Mouse (Mus musculus) hindbrain, embryonic 11.5 days (tissue): ENCODE measurements around the gene Tpgs1. TPM values are rescaled to one million over a fixed set of nuclear protein-coding genes. Genes with fewer than 3 reads are reported as not detected.

Experiments
- ATAC-seq: fragments of 200-750 bp; cut with Nextera tagmentation; 2 replicates; pipeline ENCODE4 v1.8.0; 2017; ENCODE audit warnings: mild to moderate bottlenecking, moderate TSS enrichment, moderate library complexity; ENCODE audit not compliant: low FRiP score
- DNase-seq: peaks from one replicate; pipeline ENCODE4 v3.0.0-alpha.2; 2015; ENCODE audit warnings: low spot score
- H3K27ac ChIP-seq: fragments of 300-500 bp; sonication (generic); 2 replicates; pipeline ENCODE4 v1.5.1; 2014; ENCODE audit warnings: mild to moderate bottlenecking, low read depth, low read length
- H3K27me3 ChIP-seq: fragments of 300-500 bp; sonication (generic); 2 replicates; pipeline ENCODE4 v1.6.1; 2014; ENCODE audit warnings: mild to moderate bottlenecking, low read length, moderate library complexity, mixed read lengths; ENCODE audit not compliant: control insufficient read depth, insufficient read depth
- H3K36me3 ChIP-seq: fragments of 300-500 bp; sonication (generic); 2 replicates; pipeline ENCODE4 v1.6.1; 2014; ENCODE audit warnings: mild to moderate bottlenecking, low read length, moderate library complexity, mixed read lengths; ENCODE audit not compliant: control insufficient read depth, insufficient read depth
- H3K4me1 ChIP-seq: fragments of 300-500 bp; sonication (generic); replicated peaks from 2 replicates; pipeline ENCODE4 v1.6.1; 2014; ENCODE audit warnings: low read length, mixed read lengths; ENCODE audit not compliant: control insufficient read depth, insufficient read depth
- H3K4me2 ChIP-seq: fragments of 300-500 bp; sonication (generic); replicated peaks from 2 replicates; pipeline ENCODE4 v1.6.1; 2014; ENCODE audit warnings: mild to moderate bottlenecking, low read depth, low read length
- H3K4me3 ChIP-seq: fragments of 300-500 bp; sonication (generic); 2 replicates; pipeline ENCODE4 v1.5.1; 2014; ENCODE audit warnings: low read depth, low read length
- H3K9ac ChIP-seq: fragments of 300-500 bp; sonication (generic); 2 replicates; pipeline ENCODE4 v1.6.1; 2014; ENCODE audit warnings: low read depth, low read length
- H3K9me3 ChIP-seq: fragments of 300-500 bp; sonication (generic); 2 replicates; pipeline ENCODE4 v1.6.1; 2016; ENCODE audit warnings: low read length; ENCODE audit not compliant: control insufficient read depth
- WGBS: fragments of 180-500 bp; shearing (Covaris S2); extraction: QIAGEN DNeasy Blood & Tissue Kit; methylation state at CpG from one replicate; pipeline ENCODE4 v1.1.7; 2014; 5-methylcytosine and 5-hydroxymethylcytosine counted together
- polyA plus RNA-seq: library from polyadenylated mRNA; unstranded; fragments of >200 nt; fragmentation: Nextera tagmentation; extraction: Ambion mirVana; gene quantifications from 2 replicates; pipeline ENCODE4 v1.2.1, GENCODE M21; 2014

Gene Tpgs1
- polyA plus RNA-seq, result 69.6 and 70.8 TPM in 2 replicates

DNA sequence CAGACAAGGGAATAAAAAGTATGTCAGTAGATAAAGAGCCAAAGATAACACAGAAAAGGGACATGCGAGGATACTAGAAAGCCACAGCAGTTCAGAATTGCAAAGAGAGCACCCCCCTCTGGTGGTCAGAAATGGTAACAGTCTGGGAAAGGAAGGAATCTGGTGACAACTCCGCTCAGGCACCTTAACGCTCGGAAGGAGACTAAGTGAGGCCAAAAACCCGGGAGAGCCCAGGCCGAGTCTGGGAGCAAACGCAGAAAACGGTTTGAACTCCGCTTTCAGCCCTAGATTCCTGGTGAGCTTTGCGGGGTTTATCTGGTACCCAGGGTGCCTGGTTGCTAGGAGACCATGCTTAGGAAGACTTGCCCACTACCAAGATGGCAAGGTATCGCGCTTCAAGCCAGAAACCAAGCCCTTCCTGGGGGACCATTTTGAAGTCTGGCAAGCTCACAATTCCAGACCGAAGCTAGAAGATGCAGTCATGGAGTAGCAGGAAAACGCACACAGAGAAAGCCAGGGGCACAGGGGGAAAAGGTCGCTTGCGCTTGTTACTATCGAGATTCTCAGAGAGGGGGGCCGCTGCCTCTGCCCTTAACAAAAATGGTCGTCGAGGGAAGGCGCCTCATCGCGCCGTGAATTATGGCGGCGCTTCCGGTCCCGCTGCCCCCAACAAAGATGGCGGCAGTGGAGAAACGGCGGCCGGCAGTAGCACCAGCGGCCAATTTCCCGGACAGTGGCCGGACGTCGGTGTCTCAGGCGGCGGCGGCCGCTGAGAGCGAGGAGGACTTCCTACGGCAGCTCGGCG is at the start of gene Tpgs1:
Gene Tpgs1 (plus strand): TSS at position 599 of the 805 bp plus-strand sequence.
- Histone ChIP-seq H3K4me2 (peak within 1 kb of the TSS; percentile 91), H3K27me3 (no peaks in the 10 kb centered on the region), H3K9me3 (no peaks in the 10 kb centered on the region), H3K4me1 (peaks cover 6% of the 10 kb centered on the region), H3K4me3 (peak within 1 kb of the TSS; percentile 96), H3K36me3 (no peaks in the 10 kb centered on the region), H3K9ac (peak within 1 kb of the TSS; percentile 96), H3K27ac (peak within 1 kb of the TSS; percentile 95)
- ATAC-seq (peak; percentile 81), DNase-seq (peak; percentile 93)
- under 1% methylated on average over 45 of the region's 45 CpGs for WGBS

DNA sequence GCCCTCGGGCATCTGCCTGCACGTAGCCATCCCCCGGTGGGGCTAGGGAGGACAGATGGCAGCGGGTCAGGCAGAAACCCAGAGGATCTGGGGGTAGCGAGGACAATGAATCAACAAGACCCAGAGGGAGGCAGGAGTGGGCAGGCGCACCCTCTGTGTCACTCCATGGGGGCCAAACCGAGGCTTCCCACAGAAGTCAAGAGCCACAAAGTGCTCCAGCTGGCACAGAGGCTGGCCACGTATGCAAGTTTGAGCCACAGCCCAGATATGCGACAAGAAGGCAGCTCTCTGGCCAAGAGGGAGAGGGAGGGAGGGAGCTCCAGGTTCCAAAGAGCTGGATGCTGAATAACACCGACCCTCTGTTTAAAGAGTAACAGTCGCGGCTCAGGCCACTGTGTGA is 45.2 kb upstream of the Tpgs1 start:
- DNase-seq, result no peak
- no peak overlapping the region for H3K27ac ChIP-seq
- H3K4me3 ChIP-seq, result no peak overlapping the region
- no peak overlapping the region for H3K4me2 ChIP-seq
- no peak for ATAC-seq
- no peaks in the 10 kb centered on the region for H3K36me3 ChIP-seq
- H3K9me3 ChIP-seq, result no peaks in the 10 kb centered on the region
- WGBS, result 69% methylated on average over 12 of the region's 12 CpGs
- H3K27me3 ChIP-seq, result no peaks in the 10 kb centered on the region
- no peak overlapping the region for H3K9ac ChIP-seq
- no peaks in the 10 kb centered on the region; the same call in 1 of the 2 replicates for H3K4me1 ChIP-seq

DNA sequence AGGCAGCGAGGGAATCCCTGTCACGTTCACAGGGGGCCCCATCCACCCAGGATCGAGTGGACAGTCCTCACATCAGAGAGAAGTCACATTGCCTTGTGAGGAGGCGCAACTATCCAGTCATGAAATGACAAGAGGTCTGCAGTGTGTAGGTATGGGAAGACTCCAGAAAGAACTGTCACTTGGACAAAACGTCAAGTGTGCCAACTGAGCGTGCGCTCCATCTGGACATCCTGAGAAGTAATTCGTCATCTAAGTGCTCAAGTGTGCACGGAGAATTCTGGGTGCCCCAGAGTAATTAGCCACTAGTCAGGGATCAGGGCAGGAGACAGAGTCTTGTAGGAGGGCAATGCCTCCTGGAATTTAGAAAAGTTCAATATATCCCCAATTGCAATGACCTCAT is 43.8 kb upstream of the Tpgs1 start:
- no peaks in the 10 kb centered on the region for H3K9me3 ChIP-seq
- 82% methylated on average over 9 of the region's 9 CpGs for WGBS
- H3K27me3 ChIP-seq, result no peaks in the 10 kb centered on the region
- no peak overlapping the region for H3K4me2 ChIP-seq
- DNase-seq (no peak), ATAC-seq (no peak)
- H3K4me3 ChIP-seq, result no peak overlapping the region
- no peaks in the 10 kb centered on the region; the same call in 1 of the 2 replicates for H3K4me1 ChIP-seq
- no peak overlapping the region for H3K9ac ChIP-seq
- H3K27ac ChIP-seq, result no peak overlapping the region
- no peaks in the 10 kb centered on the region for H3K36me3 ChIP-seq

DNA sequence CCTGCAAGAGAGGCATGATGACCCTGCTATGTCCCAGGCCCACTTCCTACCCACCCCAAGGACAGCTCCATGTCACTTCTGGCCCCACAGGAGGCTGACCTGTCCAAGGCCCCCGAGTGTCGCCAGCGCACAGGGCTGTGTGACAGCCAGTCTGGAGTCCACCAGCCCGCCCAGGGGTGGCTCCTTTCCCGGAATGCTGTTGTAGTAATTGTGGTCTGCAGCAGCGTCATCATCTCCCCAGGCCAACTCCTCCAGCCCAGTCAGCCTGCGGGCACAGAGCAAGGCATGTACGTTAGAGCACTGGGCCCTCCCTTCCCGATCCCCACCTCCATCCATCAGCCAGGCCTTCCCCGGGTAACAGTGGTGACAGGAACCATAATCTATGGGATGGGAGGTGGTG is 43.0 kb upstream of the Tpgs1 start:
- Histone ChIP-seq H3K9ac (no peak overlapping the region), H3K9me3 (no peaks in the 10 kb centered on the region), H3K4me3 (no peak overlapping the region), H3K36me3 (no peaks in the 10 kb centered on the region), H3K27me3 (no peaks in the 10 kb centered on the region), H3K4me2 (no peak overlapping the region), H3K4me1 (no peaks in the 10 kb centered on the region; the same call in 1 of the 2 replicates), H3K27ac (no peak overlapping the region)
- DNase-seq (no peak), ATAC-seq (no peak)
- 84% methylated on average over 10 of the region's 10 CpGs for WGBS

DNA sequence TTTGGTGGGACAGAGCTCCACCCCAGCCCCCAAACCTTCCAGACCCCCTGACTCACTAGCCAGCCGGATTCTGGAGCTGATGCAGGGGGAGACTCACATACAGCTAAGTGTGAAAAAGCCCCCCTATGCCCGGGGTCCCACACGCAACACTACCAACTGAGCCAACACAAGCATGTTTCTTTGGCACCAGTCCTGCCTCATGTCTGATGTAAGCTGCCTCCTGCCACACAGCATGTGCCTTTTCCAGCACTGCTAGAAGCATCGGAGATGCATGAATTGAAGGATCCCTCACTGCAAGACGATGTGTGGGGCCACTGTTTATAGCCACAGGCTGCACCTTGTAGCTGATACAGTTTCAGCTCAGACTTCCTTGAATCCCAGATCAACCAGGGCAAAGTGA is 40.8 kb upstream of the Tpgs1 start:
- H3K4me3 ChIP-seq, result no peak overlapping the region
- no peaks in the 10 kb centered on the region; the same call in 1 of the 2 replicates for H3K4me1 ChIP-seq
- no peak for ATAC-seq
- no peaks in the 10 kb centered on the region for H3K9me3 ChIP-seq
- no peak overlapping the region for H3K9ac ChIP-seq
- 81% methylated on average over 5 of the region's 5 CpGs for whole genome bisulfite sequencing
- DNase-seq, result no peak
- no peaks in the 10 kb centered on the region for H3K27me3 ChIP-seq
- H3K4me2 ChIP-seq, result no peak overlapping the region
- H3K27ac ChIP-seq, result no peak overlapping the region
- no peaks in the 10 kb centered on the region for H3K36me3 ChIP-seq

DNA sequence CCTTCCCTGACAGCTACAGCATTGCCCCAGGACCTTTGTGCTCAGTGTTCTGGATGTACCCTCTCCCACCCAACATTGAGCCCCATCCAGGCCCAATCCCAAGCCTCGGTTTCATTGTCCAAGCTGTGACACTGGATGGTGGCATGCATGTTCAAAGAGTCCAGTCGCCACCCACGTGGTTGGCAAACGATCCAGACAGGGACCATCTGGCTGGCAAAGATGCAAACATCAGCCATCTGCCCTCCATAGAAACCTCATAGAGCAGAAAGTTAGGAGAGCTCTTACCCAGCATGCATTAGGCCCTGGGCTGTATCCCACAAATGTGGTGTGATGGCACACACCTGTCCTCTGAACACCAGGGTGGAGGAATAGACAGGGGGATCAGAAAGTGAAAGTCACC is 37.7 kb upstream of the Tpgs1 start:
- 85% methylated on average over 4 of the region's 4 CpGs for WGBS
- Histone ChIP-seq H3K27ac (no peak overlapping the region), H3K4me1 (no peaks in the 10 kb centered on the region), H3K4me3 (no peak overlapping the region), H3K4me2 (no peak overlapping the region), H3K27me3 (no peaks in the 10 kb centered on the region; the same call in 1 of the 2 replicates), H3K9ac (no peak overlapping the region), H3K9me3 (no peaks in the 10 kb centered on the region), H3K36me3 (no peaks in the 10 kb centered on the region)
- ATAC-seq (no peak), DNase-seq (no peak)

DNA sequence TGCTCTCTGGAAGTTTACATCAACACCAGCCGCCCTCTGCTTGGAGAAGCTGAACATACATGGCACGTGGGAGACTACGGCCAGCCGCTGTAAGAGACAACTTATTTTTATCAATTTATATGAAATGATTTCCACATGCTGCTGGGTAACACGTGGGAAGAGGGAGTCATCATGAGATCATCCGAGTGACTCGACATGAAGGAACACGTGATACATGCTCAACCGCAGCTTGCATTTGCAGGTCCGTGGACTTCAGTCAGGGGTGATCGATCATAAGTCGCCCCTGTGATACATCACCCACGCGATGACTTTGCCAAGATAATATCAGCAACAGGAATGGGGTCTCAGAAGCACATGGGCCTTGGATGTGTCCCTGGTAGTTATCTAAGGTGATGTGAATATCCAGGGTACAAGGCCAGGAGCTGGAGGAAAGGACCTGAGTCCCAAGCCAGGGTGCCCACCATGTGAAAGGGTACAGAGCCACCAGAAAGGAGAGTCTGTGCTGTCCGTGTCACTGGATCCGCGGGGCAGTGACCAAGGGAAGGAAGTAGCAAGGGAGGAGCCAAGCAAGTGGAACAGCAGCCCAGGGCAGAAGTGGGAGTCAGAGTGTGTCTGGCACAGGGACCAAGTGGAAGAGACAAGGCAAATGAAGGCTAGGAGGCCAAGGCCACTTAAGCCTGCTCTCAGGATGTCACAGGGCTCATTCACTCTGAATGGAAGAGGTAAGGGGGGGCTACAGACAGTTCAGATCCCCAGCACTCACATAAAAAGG is 36.0 kb upstream of the Tpgs1 start:
- H3K4me3 ChIP-seq, result no peak overlapping the region
- no peak overlapping the region for H3K4me2 ChIP-seq
- H3K27me3 ChIP-seq, result peaks cover 2% of the 10 kb centered on the region; the same call in 1 of the 2 replicates
- H3K4me1 ChIP-seq, result no peaks in the 10 kb centered on the region
- H3K27ac ChIP-seq, result no peak overlapping the region
- no peaks in the 10 kb centered on the region for H3K36me3 ChIP-seq
- DNase-seq (no peak), ATAC-seq (no peak)
- no peaks in the 10 kb centered on the region for H3K9me3 ChIP-seq
- WGBS, result 82% methylated on average over 17 of the region's 17 CpGs
- H3K9ac ChIP-seq, result no peak overlapping the region

DNA sequence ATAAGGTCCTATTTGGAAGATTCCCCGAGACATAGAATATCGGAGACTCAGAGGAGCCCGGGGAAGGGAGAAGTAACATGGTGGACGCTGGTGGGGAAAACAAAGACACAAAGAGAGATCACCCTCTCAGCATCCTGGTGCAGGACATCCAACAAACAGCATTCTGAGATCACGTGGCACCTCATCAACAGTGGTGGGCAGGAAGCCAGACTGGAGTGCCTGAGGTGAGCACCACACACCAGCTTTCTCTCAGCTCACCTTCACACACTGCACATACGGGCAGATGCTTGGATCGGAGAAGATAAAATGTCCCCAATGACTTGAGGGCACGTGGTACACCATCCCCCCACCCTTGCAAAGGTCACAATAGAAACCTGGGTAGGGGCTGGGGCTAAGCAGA is 32.9 kb upstream of the Tpgs1 start:
- H3K27ac ChIP-seq, result 0 out of 2 replicates have a peak overlapping the region, but pooled peaks have one; percentile 7
- peak overlapping the region; percentile 56; the same call in 1 of the 2 replicates for H3K4me3 ChIP-seq
- H3K36me3 ChIP-seq, result no peaks in the 10 kb centered on the region
- H3K4me1 ChIP-seq, result no peaks in the 10 kb centered on the region; the same call in 1 of the 2 replicates
- DNase-seq, result peak; percentile 21
- no peaks in the 10 kb centered on the region for H3K9me3 ChIP-seq
- H3K9ac ChIP-seq, result peak overlapping the region; percentile 88
- H3K4me2 ChIP-seq, result peak overlapping the region; percentile 89
- peaks cover 7% of the 10 kb centered on the region for H3K27me3 ChIP-seq
- ATAC-seq, result no peak
- WGBS, result 83% methylated on average over 8 of the region's 8 CpGs
